Mouse (Mus musculus) limb, embryonic 10.5 days (tissue): ENCODE measurements around the gene Abat. TPM values are rescaled to one million over a fixed set of nuclear protein-coding genes. Genes with fewer than 3 reads are reported as not detected.

Experiments used
- DNase-seq: peaks from one replicate; pipeline ENCODE4 v3.0.0-alpha.2; 2017; ENCODE audit warnings: low spot score
- H3K27ac ChIP-seq: fragments of 300-500 bp; sonication (generic); 2 replicates; pipeline ENCODE4 v1.5.1; 2016; ENCODE audit warnings: mild to moderate bottlenecking
- H3K27me3 ChIP-seq: fragments of 300-500 bp; sonication (generic); 2 replicates; pipeline ENCODE4 v1.6.1; 2016; ENCODE audit warnings: low read depth, mild to moderate bottlenecking; ENCODE audit not compliant: poor library complexity, severe bottlenecking
- H3K36me3 ChIP-seq: fragments of 300-500 bp; sonication (generic); 2 replicates; pipeline ENCODE4 v1.6.1; 2016; ENCODE audit warnings: mild to moderate bottlenecking, moderate library complexity
- H3K4me1 ChIP-seq: fragments of 300-500 bp; sonication (generic); 2 replicates; pipeline ENCODE4 v1.6.1; 2016
- H3K4me3 ChIP-seq: fragments of 300-500 bp; sonication (generic); 2 replicates; pipeline ENCODE4 v1.5.1; 2016; ENCODE audit warnings: mild to moderate bottlenecking, moderate library complexity
- H3K9me3 ChIP-seq: fragments of 300-500 bp; sonication (generic); replicated peaks from 2 replicates; pipeline ENCODE4 v1.6.1; 2016; ENCODE audit warnings: mild to moderate bottlenecking
- WGBS: fragments of 180-500 bp; shearing (Covaris S2); methylation state at CpG from one replicate; pipeline ENCODE4 v1.1.7; 2016; 5-methylcytosine and 5-hydroxymethylcytosine counted together
- polyA plus RNA-seq: library from polyadenylated mRNA; unstranded; fragments of >200 nt; fragmentation: Nextera tagmentation; extraction: Ambion mirVana; gene quantifications from 2 replicates; pipeline ENCODE4 v1.2.1, GENCODE M21; 2016

Gene Abat
- polyA plus RNA-seq, 1 experiment from 2014 or later: 22.7 TPM

GRCm38 (mm10) chr16:8566115-8566711, 53.0 kb downstream of the Abat start:
- peak; percentile 34 for DNase-seq
- Histone ChIP-seq H3K4me1 (peaks cover 34% of the 10 kb centered on the region), H3K36me3 (no peaks in the 10 kb centered on the region), H3K9me3 (no peaks in the 10 kb centered on the region), H3K4me3 (no peak overlapping the region), H3K27ac (no peak overlapping the region), H3K27me3 (peaks cover 13% of the 10 kb centered on the region; the same call in 1 of the 2 replicates)
- 31% methylated on average over 3 of the region's 3 CpGs for WGBS

GRCm38 (mm10) chr16:8568881-8569280, 55.7 kb downstream of the Abat start:
- Histone ChIP-seq H3K4me3 (no peak overlapping the region), H3K4me1 (peaks cover 59% of the 10 kb centered on the region), H3K9me3 (no peaks in the 10 kb centered on the region), H3K27ac (no peak overlapping the region), H3K36me3 (no peaks in the 10 kb centered on the region), H3K27me3 (0 out of 2 replicates have a peak, but pooled peaks cover 4% of the 10 kb centered on the region)
- peak; percentile 23 for DNase-seq
- 87% methylated on average over 7 of the region's 7 CpGs for WGBS

GRCm38 (mm10) chr16:8570336-8570735, 57.1 kb downstream of the Abat start:
- Histone ChIP-seq H3K36me3 (peaks cover 7% of the 10 kb centered on the region; the same call in 1 of the 2 replicates), H3K27ac (no peak overlapping the region), H3K4me1 (peaks cover 60% of the 10 kb centered on the region), H3K27me3 (0 out of 2 replicates have a peak, but pooled peaks cover 4% of the 10 kb centered on the region), H3K9me3 (no peaks in the 10 kb centered on the region), H3K4me3 (no peak overlapping the region)
- DNase-seq: peak; percentile 36
- WGBS: 72% methylated on average over 12 of the region's 12 CpGs

GRCm38 (mm10) chr16:8570901-8571615, 57.8 kb downstream of the Abat start:
- Histone ChIP-seq H3K27me3 (0 out of 2 replicates have a peak, but pooled peaks cover 4% of the 10 kb centered on the region), H3K4me3 (no peak overlapping the region), H3K36me3 (peaks cover 7% of the 10 kb centered on the region; the same call in 1 of the 2 replicates), H3K4me1 (peaks cover 54% of the 10 kb centered on the region), H3K9me3 (no peaks in the 10 kb centered on the region), H3K27ac (no peak overlapping the region)
- 77% methylated on average over 11 of the region's 11 CpGs for WGBS
- peak; percentile 19 for DNase-seq

GRCm38 (mm10) chr16:8573041-8573440, 59.8 kb downstream of the Abat start:
- DNase-seq: peak; percentile 26
- Histone ChIP-seq H3K4me1 (peaks cover 46% of the 10 kb centered on the region), H3K9me3 (no peaks in the 10 kb centered on the region), H3K4me3 (no peak overlapping the region), H3K36me3 (peaks cover 7% of the 10 kb centered on the region; the same call in 1 of the 2 replicates), H3K27ac (peak overlapping the region; percentile 47), H3K27me3 (0 out of 2 replicates have a peak, but pooled peaks cover 4% of the 10 kb centered on the region)
- WGBS: 75% methylated on average over 4 of the region's 4 CpGs

- Histone ChIP-seq H3K9me3 (no peaks in the 10 kb centered on the region), H3K27me3 (0 out of 2 replicates have a peak, but pooled peaks cover 2% of the 10 kb centered on the region), H3K36me3 (peaks cover 7% of the 10 kb centered on the region; the same call in 1 of the 2 replicates), H3K4me3 (no peak overlapping the region), H3K27ac (peak overlapping the region; percentile 47; the same call in 1 of the 2 replicates), H3K4me1 (peaks cover 52% of the 10 kb centered on the region)
- DNase-seq: peak; percentile 69
- 5% methylated on average over 3 of the region's 3 CpGs for WGBS
These were observed 60.5 kb downstream of the Abat start for GRCm38 (mm10) chr16:8573751-8574150.

- no peaks in the 10 kb centered on the region for H3K27me3 ChIP-seq
- peaks cover 7% of the 10 kb centered on the region; the same call in 1 of the 2 replicates for H3K36me3 ChIP-seq
- H3K4me3 ChIP-seq: no peak overlapping the region
- 92% methylated on average over 11 of the region's 11 CpGs for WGBS
- H3K9me3 ChIP-seq: no peaks in the 10 kb centered on the region
- 0 out of 2 replicates have a peak overlapping the region, but pooled peaks have one; percentile 36 for H3K27ac ChIP-seq
- no peak for DNase-seq
- peaks cover 52% of the 10 kb centered on the region for H3K4me1 ChIP-seq
These were observed 61.1 kb downstream of the Abat start for GRCm38 (mm10) chr16:8574316-8574715.

GRCm38 (mm10) chr16:8576111-8576510, 62.9 kb downstream of the Abat start:
- no peaks in the 10 kb centered on the region for H3K27me3 ChIP-seq
- H3K4me1 ChIP-seq: peaks cover 35% of the 10 kb centered on the region
- H3K36me3 ChIP-seq: peaks cover 7% of the 10 kb centered on the region; the same call in 1 of the 2 replicates
- no peak overlapping the region for H3K4me3 ChIP-seq
- 77% methylated on average over 3 of the region's 3 CpGs for WGBS
- no peak overlapping the region for H3K27ac ChIP-seq
- no peaks in the 10 kb centered on the region for H3K9me3 ChIP-seq
- DNase-seq: peak; percentile 22

- Histone ChIP-seq H3K9me3 (no peaks in the 10 kb centered on the region), H3K4me1 (peaks cover 27% of the 10 kb centered on the region), H3K27me3 (no peaks in the 10 kb centered on the region), H3K36me3 (peaks cover 7% of the 10 kb centered on the region; the same call in 1 of the 2 replicates), H3K27ac (no peak overlapping the region), H3K4me3 (no peak overlapping the region)
- DNase-seq: peak; percentile 22
- WGBS: 83% methylated on average over 3 of the region's 3 CpGs
These were observed 63.7 kb downstream of the Abat start for GRCm38 (mm10) chr16:8576901-8577300.

GRCm38 (mm10) chr16:8578326-8578725, 65.1 kb downstream of the Abat start:
- Histone ChIP-seq H3K9me3 (no peaks in the 10 kb centered on the region), H3K4me3 (no peak overlapping the region), H3K4me1 (peaks cover 14% of the 10 kb centered on the region), H3K27ac (no peak overlapping the region), H3K36me3 (peaks cover 14% of the 10 kb centered on the region; the same call in 1 of the 2 replicates), H3K27me3 (no peaks in the 10 kb centered on the region)
- peak; percentile 55 for DNase-seq
- 30% methylated on average over 4 of the region's 4 CpGs for WGBS

GRCm38 (mm10) chr16:8579546-8579945, 66.3 kb downstream of the Abat start:
- WGBS: 85% methylated on average over 5 of the region's 5 CpGs
- peak; percentile 22 for DNase-seq
- no peaks in the 10 kb centered on the region for H3K27me3 ChIP-seq
- peaks cover 7% of the 10 kb centered on the region; the same call in 1 of the 2 replicates for H3K4me1 ChIP-seq
- H3K36me3 ChIP-seq: peaks cover 11% of the 10 kb centered on the region; the same call in 1 of the 2 replicates
- no peaks in the 10 kb centered on the region for H3K9me3 ChIP-seq
- H3K27ac ChIP-seq: no peak overlapping the region
- no peak overlapping the region for H3K4me3 ChIP-seq

- 87% methylated on average over 6 of the region's 6 CpGs for WGBS
- Histone ChIP-seq H3K4me1 (peaks cover 7% of the 10 kb centered on the region; the same call in 1 of the 2 replicates), H3K27ac (no peak overlapping the region), H3K27me3 (no peaks in the 10 kb centered on the region), H3K9me3 (no peaks in the 10 kb centered on the region), H3K36me3 (peaks cover 7% of the 10 kb centered on the region; the same call in 1 of the 2 replicates), H3K4me3 (no peak overlapping the region)
- peak; percentile 0 for DNase-seq
These were observed 68.5 kb downstream of the Abat start for GRCm38 (mm10) chr16:8581661-8582239.
